Mouse (Mus musculus) retina, postnatal 1 day (tissue): ENCODE measurements around the gene Bicd2.
"Not testable (repeated sequence)": the region's sequence is repeated elsewhere in the genome, so short reads cannot be mapped to it uniquely, and the experiment has no call there.

Source experiments
- DNase-seq: peaks from one replicate; pipeline ENCODE4 v3.0.0-alpha.2; 2012

The Bicd2 gene

GRCm38 (mm10) chr13:49362364-49362763 lies 21.0 kb downstream of the Bicd2 start:
- peak; percentile 20 for DNase-seq

DNA sequence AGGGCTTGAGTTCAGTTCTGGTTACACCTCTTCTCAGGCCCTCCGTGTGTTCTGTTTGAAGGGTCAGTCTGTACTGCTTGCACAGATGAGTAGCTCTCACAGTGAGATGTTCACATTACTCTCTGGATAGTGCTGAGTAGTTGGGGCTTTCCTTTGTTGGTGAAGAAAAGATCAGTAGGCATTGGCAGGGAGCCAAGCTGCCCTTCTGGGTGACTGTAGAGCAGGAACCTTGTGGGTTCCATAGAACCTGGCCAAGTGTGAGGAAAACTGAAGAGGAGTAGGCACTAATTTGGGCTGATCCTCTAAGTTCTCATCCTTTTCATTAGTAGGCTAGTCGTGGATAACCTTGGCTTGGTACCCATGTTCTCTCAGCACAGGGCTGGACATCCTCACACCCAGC lies 21.4 kb downstream of the Bicd2 start:
- peak; percentile 38 for DNase-seq

DNA sequence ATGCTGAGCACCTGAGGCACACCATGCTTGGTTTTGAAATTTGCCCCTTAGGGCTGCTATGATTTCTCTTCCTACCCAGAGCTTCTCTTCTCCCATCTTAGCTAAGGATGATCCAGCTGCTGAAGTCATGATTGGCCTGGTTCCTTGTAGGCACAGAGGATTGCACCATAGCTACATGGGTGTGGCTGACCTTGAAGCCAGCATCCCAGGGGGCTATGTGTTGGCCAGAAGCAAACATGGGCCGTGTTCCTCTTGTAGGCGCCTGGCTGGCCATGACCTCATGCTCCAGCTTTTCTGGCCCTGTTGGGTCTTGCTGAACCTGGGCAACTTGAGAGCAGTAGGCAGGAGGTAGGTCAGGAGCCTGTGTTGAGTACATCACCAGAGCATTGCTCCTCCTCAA lies 23.3 kb downstream of the Bicd2 start:
- no peak for DNase-seq

- no peak for DNase-seq
These were observed 26.5 kb downstream of the Bicd2 start for GRCm38 (mm10) chr13:49367657-49368440.

GRCm38 (mm10) chr13:49369404-49369803 lies 28.0 kb downstream of the Bicd2 start:
- no peak for DNase-seq

- DNase-seq, result not testable (repeated sequence)
These were observed 28.8 kb downstream of the Bicd2 start for GRCm38 (mm10) chr13:49370216-49370615.

DNA sequence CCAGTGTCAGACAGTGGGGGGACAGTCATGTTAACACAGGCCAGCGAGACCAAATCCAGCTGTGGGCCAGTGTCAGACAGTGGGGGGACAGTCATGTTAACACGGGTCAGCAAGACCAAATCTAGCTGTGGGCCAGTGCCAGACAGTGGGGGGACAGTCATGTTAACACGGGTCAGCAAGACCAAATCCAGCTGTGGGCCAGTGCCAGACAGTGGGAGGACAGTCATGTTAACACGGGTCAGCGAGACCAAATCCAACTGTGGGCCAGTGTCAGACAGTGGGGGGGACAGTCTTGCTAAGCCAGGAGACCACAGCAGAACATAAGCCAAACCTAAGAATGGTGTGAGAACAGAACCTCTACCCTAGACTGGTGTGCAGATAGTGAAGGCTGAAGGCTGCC lies 29.5 kb downstream of the Bicd2 start:
- DNase-seq, result not testable (repeated sequence)

DNA sequence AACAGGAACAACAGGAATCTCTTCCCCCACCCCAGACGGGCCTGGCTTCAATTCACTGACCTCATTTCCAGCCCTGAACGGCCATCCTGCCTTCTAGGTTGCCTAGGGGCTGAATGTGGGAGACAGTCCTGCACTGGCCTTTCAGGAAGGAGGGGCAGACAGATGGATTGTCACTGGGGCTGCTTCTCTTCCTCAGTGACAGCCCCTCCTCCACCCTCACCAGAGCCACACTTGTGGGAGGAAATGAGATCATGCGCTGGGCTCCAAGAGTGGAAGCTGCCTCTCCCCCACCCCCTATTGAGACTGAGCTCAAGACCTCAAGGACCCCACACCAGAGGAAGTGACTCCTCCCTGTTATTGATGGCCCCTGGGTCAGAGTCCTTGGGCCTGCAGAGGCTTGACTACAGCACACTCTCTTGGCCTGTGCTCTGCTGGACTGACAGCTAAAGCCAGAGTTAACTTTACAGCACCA lies 30.1 kb downstream of the Bicd2 start:
- peak; percentile 69 for DNase-seq

GRCm38 (mm10) chr13:49372370-49373060 lies 31.1 kb downstream of the Bicd2 start:
- DNase-seq, result no peak

DNA sequence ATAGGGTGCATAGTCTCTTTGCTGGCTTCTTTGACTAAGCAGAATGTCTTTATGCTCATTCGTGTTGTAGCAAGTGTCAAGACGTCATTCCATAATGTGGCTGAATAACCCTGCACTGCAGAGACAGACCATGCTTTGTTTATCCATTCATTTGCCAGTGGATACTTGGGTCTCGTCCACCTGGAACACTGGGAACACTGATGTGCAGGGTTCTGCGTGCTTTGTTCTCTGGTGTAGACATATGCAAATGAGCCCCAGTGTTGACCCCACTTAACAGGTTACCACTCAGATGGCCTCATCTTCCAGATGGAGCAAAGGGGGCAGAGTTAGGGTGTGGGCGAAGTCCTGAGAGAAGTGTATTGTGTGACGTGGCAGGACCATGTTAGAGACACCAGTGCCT lies 32.9 kb downstream of the Bicd2 start:
- no peak for DNase-seq

- DNase-seq, result no peak
These were observed 33.3 kb downstream of the Bicd2 start for GRCm38 (mm10) chr13:49374730-49375129.

DNA sequence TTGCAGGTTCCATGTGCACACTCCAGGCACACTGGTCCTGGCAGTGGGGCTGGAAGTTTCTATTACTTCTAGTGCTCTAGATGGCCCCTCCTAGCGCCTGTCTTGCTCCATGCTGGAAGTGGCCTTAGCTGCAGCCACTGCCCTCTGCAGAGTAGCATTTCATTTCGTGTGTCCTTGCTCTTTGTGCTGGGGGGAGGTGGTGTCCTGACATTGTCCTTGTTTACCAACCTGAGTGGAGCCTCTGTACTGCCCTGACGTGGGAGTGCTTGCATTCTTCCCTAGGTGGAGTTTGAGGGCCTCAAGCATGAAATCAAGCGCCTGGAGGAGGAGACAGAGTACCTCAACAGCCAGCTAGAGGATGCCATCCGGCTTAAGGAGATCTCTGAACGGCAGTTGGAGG lies 36.2 kb downstream of the Bicd2 start:
- no peak for DNase-seq

DNA sequence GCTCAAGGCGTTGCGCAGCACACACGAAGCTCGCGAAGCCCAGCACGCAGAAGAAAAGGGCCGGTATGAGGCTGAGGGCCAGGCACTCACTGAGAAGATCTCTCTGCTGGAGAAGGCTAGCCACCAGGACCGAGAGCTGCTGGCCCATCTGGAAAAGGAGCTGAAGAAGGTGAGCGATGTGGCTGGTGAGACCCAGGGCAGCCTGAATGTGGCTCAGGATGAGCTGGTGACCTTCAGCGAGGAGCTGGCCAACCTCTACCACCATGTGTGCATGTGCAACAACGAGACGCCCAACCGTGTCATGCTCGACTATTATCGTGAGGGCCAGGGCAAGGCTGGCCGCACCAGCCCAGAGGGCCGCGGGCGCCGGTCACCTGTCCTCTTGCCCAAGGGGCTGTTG lies 37.9 kb downstream of the Bicd2 start:
- no peak for DNase-seq

- peak; percentile 90 for DNase-seq
These were observed 39.8 kb downstream of the Bicd2 start for GRCm38 (mm10) chr13:49381230-49381629.

DNA sequence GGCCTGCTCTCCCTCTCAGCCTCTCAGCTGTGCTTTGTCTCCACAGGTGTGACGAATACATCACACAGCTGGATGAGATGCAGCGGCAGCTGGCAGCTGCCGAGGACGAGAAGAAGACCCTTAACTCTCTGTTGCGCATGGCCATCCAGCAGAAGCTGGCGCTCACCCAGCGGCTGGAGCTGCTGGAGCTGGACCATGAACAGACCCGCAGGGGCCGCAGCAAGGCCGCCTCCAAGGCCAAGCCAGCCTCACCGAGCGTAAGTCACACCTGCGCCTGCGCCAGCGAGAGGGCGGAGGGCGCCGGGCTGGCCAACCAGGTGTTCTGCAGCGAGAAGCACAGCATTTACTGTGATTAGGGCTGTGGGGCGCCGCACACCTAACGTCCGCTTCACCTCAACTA lies 41.6 kb downstream of the Bicd2 start:
- no peak for DNase-seq

GRCm38 (mm10) chr13:49384751-49385463 lies 43.5 kb downstream of the Bicd2 start:
- no peak for DNase-seq

GRCm38 (mm10) chr13:49391374-49391773 lies 50.0 kb downstream of the Bicd2 start:
- DNase-seq, result peak; percentile 20

GRCm38 (mm10) chr13:49393579-49393978 lies 52.2 kb downstream of the Bicd2 start:
- no peak for DNase-seq

DNA sequence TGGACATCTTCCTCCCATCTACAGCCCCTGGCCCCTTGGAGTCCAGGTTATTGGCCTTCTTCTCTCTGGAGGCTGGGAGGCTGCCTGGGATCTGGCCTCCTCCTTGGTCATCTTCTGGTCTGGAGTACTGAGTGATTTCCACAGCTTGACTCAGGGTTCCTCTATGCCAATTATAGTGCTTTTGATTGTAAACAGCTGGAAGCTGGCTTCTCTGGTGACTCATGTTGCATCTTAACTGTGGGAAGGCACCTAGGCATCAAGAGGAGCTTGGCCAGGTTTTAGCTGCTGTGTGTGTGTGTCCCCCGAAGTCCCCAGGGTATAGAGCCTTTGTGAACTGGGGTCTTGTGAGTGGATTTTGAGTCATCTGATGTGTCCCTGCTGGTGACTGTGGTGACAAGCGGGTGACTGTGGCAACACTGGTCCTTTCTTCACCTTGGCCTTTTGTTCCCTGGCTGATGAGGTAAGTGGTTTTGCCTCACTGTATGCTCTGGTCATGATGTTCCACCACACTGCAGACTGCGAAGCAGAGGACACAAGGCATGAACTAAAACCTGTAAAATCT lies 53.6 kb downstream of the Bicd2 start:
- no peak for DNase-seq

GRCm38 (mm10) chr13:49396798-49397197 lies 55.4 kb downstream of the Bicd2 start:
- no peak for DNase-seq

DNA sequence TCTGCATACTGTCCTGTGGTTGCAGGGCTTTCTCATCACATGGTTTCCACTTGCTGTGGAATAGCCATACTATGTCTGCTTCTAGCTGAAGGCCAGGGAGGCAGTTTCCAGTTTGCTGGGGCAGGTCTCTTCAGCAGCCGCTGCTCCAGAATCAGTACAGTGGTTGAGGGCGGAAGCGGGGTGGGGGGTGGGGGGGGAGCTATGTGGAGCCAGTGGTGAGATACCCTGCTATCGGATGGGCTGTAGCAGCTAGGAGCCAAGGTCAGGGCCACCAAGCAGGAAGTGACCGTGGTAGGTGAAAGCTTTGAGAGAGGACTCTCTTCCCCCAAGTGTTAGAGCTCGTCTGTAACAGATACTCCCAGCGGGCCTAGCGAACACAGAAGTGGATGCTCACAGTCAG lies 56.8 kb downstream of the Bicd2 start:
- DNase-seq, result no peak

DNA sequence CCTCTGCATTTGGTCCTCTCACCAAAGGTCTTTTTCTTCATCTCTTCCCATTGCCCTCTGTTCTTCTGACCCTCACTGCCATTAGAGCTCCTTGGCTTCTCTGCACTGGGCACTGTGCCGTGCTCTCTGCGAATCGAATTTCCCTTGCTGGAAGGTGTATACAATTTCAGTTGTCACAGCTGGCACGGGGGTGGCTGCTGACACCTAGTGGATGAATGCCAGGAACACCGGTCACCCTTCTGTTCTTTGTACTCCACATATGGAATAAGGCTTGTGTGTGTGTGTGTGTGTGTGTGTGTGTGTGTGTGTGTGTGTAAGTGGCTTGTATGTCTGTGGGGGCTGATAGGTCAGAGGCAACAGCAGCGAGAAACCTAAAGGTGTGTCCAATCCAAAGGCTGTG lies 58.8 kb downstream of the Bicd2 start:
- DNase-seq, result peak; percentile 65

DNA sequence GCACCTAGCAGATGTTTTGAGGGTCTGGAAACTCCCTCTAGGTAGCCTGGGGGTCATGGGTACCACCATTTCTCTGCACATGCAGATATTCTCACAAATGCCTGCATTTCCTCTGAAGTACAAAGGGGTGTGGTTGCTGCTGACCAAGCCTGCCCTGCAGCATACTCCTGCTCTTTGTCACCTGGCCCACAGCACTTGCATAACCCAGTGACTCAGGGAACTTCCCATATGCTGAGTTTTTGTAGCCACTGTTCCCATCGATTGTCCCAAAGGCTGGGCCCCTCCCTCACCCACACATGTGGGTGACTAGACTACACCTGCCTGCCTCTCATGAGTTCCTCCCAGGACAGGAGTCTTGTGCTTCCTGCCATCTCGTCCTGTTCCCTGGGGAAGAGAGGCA lies 61.2 kb downstream of the Bicd2 start:
- no peak for DNase-seq
